Comparison of ENCODE assay signal across 10 mouse cellular contexts in the genomic region with DNA sequence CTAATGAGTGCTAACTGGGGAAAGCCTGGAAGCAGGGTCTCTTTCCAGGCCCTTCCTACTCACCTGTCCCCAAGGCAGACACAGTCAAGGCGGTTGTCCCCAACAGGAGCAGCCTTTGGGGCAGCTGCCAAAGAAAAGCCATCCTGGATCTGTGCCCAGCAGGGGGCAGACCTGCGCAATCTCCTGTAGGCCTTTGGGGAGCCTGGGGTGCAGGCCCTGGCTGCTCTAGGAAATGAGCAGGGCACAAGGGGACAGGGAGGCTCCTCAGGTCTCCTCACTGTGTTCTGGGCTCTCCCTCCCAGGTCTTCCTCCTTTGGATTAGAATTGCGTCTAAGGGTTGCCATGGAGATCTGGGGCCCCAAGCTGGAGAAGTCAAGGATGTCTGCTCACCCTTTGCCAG. TPM values are rescaled to one million over a fixed set of nuclear protein-coding genes. Genes with fewer than 3 reads are reported as not detected.
DNase-seq lines count a peak whose midpoint lies in the region; ATAC-seq lines count a peak whose summit lies in the region.
"Had no signal": no experiment of that assay in that cellular context is flagged by ENCODE, and none has a peak within 500 bp of the region (broad histone marks: within the 10 kb centered on the region; RNA-seq: fewer than 3 reads in every experiment).

No protein-coding gene starts in this region.

- 39% methylated on average over 3 of the region's 3 CpGs for WGBS in hindbrain, embryonic 12.5 days

- H3K36me3 ChIP-seq in hindbrain, embryonic 12.5 days = no peaks in the 10 kb centered on the region

- intact Hi-C loops in heart, postnatal 10 days (cut with DNase I) = no loop called here

- peak; percentile 47 for DNase-seq in heart, postnatal 4 days
- no peak for DNase-seq in heart, postnatal 10 days
- peak; percentile 37 to 56 for DNase-seq in CD8-positive naive resting alpha-beta T cell, adult 2 months (ENCODE audit: low read depth in 2 of 2, low spot score in 2 of 2)
- DNase-seq in c-Kit-negative CD71-positive TER-119-positive erythroid progenitor cells, embryonic 14.5 days (ENCODE audit: low read depth, low spot score) = peak; percentile 19
- DNase-seq in mesoderm, embryonic 11.5 days (ENCODE audit: low read depth, low spot score) = peak; percentile 17
- DNase-seq in left cerebral cortex, adult 18-20 months (ENCODE audit: low spot score in 2 of 2) = no peak
- no peak for DNase-seq in left cerebral cortex, adult 11 months (ENCODE audit: low spot score)

- no peak overlapping the region for H3K9ac ChIP-seq in hindbrain, embryonic 12.5 days

- H3K9me3 ChIP-seq in hindbrain, embryonic 12.5 days (replicated peaks) = no peaks in the 10 kb centered on the region

- peaks cover 25% of the 10 kb centered on the region for H3K27me3 ChIP-seq in hindbrain, embryonic 12.5 days

- H3K27ac ChIP-seq in hindbrain, embryonic 12.5 days = no peak overlapping the region

- 0 out of 2 replicates have a peak, but pooled peaks cover 3% of the 10 kb centered on the region for H3K4me1 ChIP-seq in hindbrain, embryonic 12.5 days

- H3K4me3 ChIP-seq in hindbrain, embryonic 12.5 days = no peak overlapping the region

- ATAC-seq in hindbrain, embryonic 12.5 days (ENCODE audit: low FRiP score) = no peak

- H3K4me2 ChIP-seq in hindbrain, embryonic 12.5 days (replicated peaks) = no peak overlapping the region

RNA-seq across cellular contexts. Expression of a gene that starts 7.4 kb away (rescaled TPM):
- total RNA-seq in heart, postnatal 4 days (2021) = not detected
- total RNA-seq in heart, postnatal 10 days (2021) = not detected
- total RNA-seq in left cerebral cortex, adult 18-20 months (2021) = not detected
- polyA plus RNA-seq in hindbrain, embryonic 12.5 days (2016; fragmentation: Nextera tagmentation; extraction: Ambion mirVana) = 1.5 TPM in 1 of 2 replicates, not detected in the other
- polyA plus RNA-seq: heart, postnatal 0 days; neural tube, embryonic 14.5 days had no signal

RNA-seq across cellular contexts. Expression of a gene that starts 11.7 kb away (rescaled TPM):
- 10 to 100 TPM; 42.1 to 51.7 TPM for total RNA-seq in heart, postnatal 4 days (2021)
- 10 to 100 TPM; 37.9 to 45.7 TPM for total RNA-seq in heart, postnatal 10 days (2021)
- 100 to 1,000 TPM; 111 to 127 TPM for total RNA-seq in left cerebral cortex, adult 18-20 months (2021)
- 85.9 and 86.7 TPM in 2 replicates for polyA plus RNA-seq in hindbrain, embryonic 12.5 days (2016; fragmentation: Nextera tagmentation; extraction: Ambion mirVana)

Comparison
In these comparisons a context has a peak if more than half of its experiments do, and no peak if none do; other contexts are left out.
1. DNase-seq: peak in heart, postnatal 4 days (single experiment), CD8-positive naive resting alpha-beta T cell, adult 2 months (2 of 2), c-Kit-negative CD71-positive TER-119-positive erythroid progenitor cells, embryonic 14.5 days (single experiment) and mesoderm, embryonic 11.5 days (single experiment); none in heart, postnatal 10 days (0 of 2), left cerebral cortex, adult 18-20 months (0 of 2) and left cerebral cortex, adult 11 months (single experiment).